Mouse (Mus musculus): ENCODE measurements at regions not wholly inside any gene's neighbourhood (a gene's known extent, or its start where the extent isn't known, plus 50 kb on each side); places are given as distances from the start of the nearest gene placed in this dataset.

DNA sequence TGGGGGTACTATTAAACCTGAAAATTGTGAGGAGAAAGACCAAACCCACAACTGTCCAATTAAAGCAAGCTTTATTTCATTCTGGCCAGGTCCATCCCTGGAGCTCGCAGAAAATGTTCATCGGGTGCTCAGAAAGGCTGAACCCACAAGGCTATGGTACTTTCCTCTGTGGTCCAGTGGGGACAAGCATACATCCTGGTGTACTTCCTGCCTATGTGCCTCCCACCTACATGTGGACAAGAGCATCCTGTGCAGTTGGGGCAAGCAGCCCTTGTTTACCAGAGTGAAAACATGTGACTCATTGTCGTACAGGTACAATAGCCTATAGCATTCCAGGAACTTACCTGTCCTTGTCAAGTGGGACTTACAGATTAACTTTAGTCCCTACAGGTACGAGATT lies 81.7 kb upstream of the Gm6993 start:
- no peak for TF ChIP-seq POLR2A (IDR thresholded peaks at IDR 0.05; ENCODE audit: low read depth, low read length)
- no peak for TF ChIP-seq CTCF (IDR thresholded peaks at IDR 0.05; ENCODE audit: borderline replicate concordance, insufficient read depth, low read length)
